Mouse (Mus musculus): Measurements from ENCODE around the gene A730061H03Rik.

The A730061H03Rik gene

GRCm38 (mm10) chr14:55560202-55561073 lies at the start of gene A730061H03Rik:
TSS of gene A730061H03Rik (minus strand) at chr14:55560406.
- DNase-seq (ENCODE audit: low spot score): peak; percentile 95

DNA sequence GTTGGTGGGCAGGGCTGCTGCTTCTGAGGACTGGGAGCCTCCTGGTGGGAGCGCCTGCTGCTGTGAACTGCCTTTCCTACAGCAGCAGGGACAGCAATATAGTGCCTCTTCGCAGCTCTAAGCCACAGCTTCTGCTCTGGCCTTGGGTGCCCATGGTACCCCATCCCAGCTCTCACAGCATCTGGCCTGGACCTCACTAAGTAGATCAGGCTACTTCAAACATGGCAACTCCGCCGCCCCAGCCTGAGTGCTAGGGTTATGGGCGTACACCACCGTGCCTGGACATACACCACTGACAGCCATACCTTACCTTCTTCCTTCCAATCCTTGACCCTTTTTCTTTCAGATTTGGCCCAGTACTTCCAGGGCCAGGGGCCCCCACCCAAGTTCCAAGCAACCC lies 48.1 kb upstream of the A730061H03Rik start:
- DNase-seq (ENCODE audit: low spot score): no peak

- no peak for DNase-seq (ENCODE audit: low spot score)
These were observed 45.7 kb upstream of the A730061H03Rik start for GRCm38 (mm10) chr14:55605743-55606459.

DNA sequence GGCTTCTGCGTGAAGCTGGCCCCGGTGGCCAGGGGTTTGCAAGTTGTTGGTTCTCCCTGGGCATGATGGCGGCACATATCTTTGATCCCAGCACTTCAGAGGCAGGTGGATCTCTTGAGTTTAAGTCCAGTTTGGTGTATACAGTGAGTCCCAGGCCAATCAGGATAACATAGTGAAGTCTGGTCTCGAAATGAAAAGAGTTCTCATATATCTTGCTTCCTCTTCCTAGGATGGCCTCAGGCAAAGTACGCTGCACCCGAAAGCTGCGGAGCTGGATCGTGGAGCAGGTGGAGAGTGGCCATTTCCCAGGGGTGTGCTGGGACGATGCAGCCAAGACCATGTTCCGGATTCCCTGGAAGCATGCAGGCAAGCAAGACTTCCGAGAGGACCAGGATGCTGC lies 44.6 kb upstream of the A730061H03Rik start:
- no peak for DNase-seq (ENCODE audit: low spot score)

DNA sequence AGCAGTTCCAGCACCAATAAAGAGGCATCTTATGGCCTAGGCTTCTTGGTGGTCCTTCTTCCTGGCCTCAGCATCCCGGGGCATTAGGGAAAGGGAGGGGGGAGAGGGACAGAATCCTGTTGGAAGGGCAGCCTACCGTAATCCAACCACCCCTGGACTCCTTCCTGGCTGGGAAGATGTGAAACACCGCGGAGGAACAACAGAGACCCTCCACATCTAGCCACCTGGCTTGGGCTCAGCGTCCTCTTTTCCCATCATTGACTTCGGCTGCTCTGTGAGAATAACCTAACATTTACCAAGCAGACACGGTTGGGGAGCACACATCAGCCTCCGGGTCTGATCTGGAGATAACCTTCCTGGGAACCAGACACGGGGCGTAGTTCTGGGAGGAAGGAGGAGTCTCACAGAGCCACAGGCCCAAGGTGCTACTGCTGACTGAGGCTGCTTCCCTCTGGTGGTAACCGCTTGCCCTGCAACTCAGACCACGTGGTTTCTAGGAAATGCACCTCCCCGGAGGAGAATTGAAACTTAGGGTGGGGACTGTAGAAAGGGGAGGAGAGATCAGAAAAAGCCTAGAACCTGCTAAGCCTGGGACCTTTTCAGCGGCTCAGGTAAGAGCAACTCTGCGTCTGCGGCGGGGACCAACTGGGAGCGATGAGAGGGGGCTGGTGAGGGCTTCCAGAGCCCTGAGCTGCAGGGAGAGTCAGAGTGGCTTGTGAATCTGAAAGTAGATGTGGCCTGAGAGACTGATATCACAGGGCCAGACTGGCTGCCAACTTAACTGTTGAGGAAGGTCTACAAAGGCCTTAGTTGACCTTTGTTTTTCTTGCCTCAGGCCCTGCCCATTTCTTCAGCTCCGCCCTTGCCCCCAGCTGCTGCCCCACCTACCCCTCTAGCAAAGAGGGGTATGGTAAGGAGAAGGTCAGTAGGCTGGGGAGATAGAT lies 43.7 kb upstream of the A730061H03Rik start:
- peak; percentile 78 for DNase-seq (ENCODE audit: low spot score)

GRCm38 (mm10) chr14:55603271-55603632 lies 43.0 kb upstream of the A730061H03Rik start, which contains the start of gene Irf9:
TSS of gene Irf9 (plus strand) at chr14:55603571.
- no peak for DNase-seq (ENCODE audit: low spot score)

DNA sequence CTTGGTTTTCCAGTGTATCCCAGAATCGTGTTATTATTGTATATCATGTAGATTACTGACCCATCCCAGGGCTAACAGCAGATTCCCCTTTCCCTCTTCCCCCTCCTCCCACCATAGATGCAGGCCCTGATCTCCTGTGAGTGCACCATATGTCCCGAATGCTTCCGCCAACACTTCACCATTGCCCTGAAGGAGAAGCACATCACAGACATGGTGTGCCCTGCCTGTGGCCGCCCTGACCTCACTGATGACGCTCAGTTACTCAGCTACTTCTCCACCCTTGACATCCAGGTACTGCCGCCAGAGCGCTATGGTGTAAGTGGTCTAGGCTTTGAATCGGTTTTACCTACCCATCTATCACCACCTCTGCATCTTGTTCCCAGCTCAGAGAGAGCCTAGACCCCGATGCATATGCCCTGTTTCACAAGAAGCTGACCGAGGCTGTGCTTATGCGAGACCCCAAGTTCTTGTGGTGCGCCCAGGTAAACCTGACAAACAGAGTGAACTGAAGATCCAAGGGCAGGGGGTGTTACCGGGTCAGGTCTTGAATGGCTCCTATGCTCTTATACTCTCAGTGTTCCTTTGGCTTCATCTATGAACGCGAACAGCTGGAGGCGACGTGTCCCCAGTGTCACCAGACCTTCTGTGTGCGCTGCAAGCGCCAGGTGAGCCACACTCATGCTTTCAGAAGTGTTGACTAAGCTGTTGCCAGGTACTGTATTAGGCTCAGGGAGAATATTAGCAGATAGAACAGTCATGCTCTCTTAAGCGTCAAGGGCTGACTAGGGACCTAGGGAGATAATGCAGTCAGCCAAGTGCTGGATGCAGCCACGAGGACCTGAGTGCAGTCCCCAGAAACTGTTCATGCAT lies 38.5 kb upstream of the A730061H03Rik start:
- no peak for DNase-seq (ENCODE audit: low spot score)

GRCm38 (mm10) chr14:55596036-55596690 lies 36.0 kb upstream of the A730061H03Rik start:
- DNase-seq (ENCODE audit: low spot score): no peak

DNA sequence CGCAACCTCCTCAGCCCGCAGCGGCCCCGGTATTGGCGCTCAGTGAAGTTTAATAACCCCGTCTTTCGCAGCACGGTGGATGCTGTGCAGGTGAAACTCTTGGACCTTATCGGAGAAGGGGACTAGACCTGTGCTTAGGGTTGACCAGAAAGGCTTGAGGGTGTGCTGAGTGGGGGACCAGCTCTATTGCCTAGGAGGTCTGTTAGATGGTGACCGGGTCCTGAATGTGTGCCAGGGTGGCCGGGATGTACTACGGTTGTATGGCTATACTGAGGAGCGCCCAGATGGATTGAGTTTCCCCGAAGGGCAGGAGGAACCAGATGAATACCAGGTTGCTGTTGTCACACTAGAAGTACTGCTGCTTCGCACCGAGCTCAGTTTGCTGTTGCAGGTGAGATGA lies 32.0 kb upstream of the A730061H03Rik start:
- no peak for DNase-seq (ENCODE audit: low spot score)

DNA sequence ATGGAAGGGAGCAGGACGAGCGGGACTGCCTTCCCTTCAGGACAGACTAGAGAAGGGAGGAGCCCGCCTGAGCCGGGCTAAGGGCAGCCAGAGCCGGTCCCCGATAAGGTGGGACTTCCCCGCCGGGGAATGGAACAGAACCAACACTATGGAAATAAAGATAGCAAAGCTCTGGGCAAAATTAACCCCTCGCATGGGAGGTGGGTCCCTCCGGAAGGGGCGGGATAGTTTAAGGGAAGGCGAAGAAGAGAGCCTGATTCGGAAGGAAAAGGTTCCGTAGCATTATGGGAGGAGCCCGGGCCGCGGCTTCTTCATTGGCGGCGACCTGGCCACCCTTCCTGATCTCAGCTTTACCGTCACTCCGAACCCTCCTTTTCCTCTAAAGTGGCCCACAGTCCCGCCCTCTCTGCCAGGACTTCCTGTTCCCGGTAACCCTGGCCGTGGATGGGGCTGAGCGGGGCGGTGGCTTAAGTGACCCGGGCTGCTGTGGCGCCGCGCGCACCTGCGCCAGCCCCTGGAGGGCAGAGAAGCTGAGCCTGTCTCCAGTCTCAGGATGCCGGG lies 31.2 kb upstream of the A730061H03Rik start, which contains the start of gene Rnf31:
Gene Rnf31, plus strand, starts transcription at position 378 of the 561 bp plus-strand sequence.
- DNase-seq (ENCODE audit: low spot score): no peak

GRCm38 (mm10) chr14:55590748-55591330 lies 30.6 kb upstream of the A730061H03Rik start, which contains the start of gene Psme2:
TSS of gene Psme2 (minus strand) at chr14:55591113.
- peak; percentile 76 for DNase-seq (ENCODE audit: low spot score)

GRCm38 (mm10) chr14:55589771-55590448 lies 29.7 kb upstream of the A730061H03Rik start:
- DNase-seq (ENCODE audit: low spot score): no peak

GRCm38 (mm10) chr14:55589271-55589670 lies 29.1 kb upstream of the A730061H03Rik start:
- no peak for DNase-seq (ENCODE audit: low spot score)

DNA sequence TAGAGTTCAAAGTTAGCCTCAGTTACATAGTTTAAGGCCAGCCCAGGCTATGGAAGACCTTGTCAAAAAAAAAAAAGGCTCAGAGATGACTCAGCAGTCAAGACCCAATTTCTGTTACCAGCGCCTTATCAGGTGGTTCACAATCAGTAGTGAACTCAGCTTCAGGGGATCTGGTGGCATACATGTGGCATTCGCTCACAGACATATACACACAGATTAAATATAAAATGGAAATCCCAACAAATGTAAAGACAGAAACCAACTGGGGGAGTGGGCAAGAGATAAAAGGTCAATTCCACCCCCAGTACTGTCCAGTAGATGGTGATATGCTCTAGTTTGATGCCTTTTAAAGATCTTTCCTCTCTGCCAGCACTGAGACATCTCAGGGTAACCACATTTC lies 25.9 kb upstream of the A730061H03Rik start:
- no peak for DNase-seq (ENCODE audit: low spot score)

GRCm38 (mm10) chr14:55585566-55585960 lies 25.4 kb upstream of the A730061H03Rik start:
- DNase-seq (ENCODE audit: low spot score): no peak

DNA sequence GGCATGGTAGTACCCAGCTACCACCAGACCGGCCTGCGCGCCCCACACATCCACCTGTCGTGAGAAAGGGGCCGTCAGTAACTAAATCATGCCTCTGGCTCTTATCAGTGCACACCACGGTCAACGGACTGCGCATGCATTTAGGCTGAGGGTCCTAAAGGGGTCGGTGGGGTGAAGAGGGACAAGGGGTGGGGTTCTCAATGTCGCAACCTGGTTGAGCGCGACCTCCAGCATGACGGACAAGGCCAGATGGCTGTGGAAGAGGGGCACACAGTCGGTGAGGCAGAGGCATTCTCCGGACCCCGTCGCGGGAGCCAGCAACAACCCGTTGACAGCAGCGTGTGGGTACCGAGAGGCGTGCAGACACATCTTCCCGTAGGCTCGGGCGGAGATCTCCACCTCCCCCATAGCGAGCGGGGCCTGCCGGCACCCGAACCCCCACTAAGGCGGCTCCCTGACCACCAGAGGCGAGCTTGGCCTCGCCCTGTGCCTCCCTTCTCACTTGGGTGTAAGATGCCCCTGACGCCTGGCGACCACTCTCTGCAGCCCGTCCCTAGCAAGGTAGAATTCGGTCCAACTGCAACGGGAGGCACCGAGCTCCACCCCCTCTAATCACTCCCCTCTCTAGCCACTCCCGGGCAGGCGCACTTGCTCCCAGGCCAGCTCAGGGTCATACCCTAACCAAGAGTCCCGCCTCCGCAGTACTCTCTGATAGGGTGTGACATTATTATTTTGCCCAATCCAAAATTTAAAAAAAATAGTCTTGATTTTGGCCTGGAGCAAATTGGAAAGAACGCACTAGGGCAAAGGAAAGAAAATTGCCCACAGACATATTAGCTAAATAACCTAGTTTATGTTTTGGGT lies 24.7 kb upstream of the A730061H03Rik start, which contains the start of gene Emc9:
Gene Emc9, minus strand, starts transcription at position 601 of the 864 bp plus-strand sequence.
- DNase-seq (ENCODE audit: low spot score): peak; percentile 49

GRCm38 (mm10) chr14:55584303-55584701 lies 24.1 kb upstream of the A730061H03Rik start:
- DNase-seq (ENCODE audit: low spot score): no peak

Measured in ovary, postnatal 10 days (tissue).